Mouse (Mus musculus) CH12.LX (cell line): ENCODE measurements around the gene Tapbpl.

Source experiments
- CHD2 ChIP-seq: IDR thresholded peaks from 2 replicates; pipeline ENCODE4 v1.6.1; 2011; ENCODE audit warnings: low read length, improper control_type of control experiment
- CTCF ChIP-seq, 2 experiments: IDR thresholded peaks in 1 of 2; conservative IDR thresholded peaks in 1 of 2; 2 replicates each; pipeline ENCODE4 v1.5.1; 2011 to 2012; ENCODE audit warnings: low read depth in 2 of 2, low read length in 2 of 2, improper control_type of control experiment in 1 of 2, inconsistent platforms in 1 of 2, mild to moderate bottlenecking in 1 of 2, moderate library complexity in 1 of 2
- KAT2A ChIP-seq: IDR thresholded peaks from 2 replicates; pipeline ENCODE4 v1.6.1; 2012; ENCODE audit warnings: low read length, improper control_type of control experiment, inconsistent platforms; ENCODE audit not compliant: insufficient replicate concordance
- MYC ChIP-seq: IDR thresholded peaks from 2 replicates; pipeline ENCODE4 v1.6.1; 2011; ENCODE audit warnings: low read depth, mild to moderate bottlenecking, improper control_type of control experiment, low read length
- POLR2A ChIP-seq: IDR thresholded peaks from 2 replicates; pipeline ENCODE4 v1.6.1; 2011; ENCODE audit warnings: low read depth, mild to moderate bottlenecking, improper control_type of control experiment, low read length
- RCOR1 ChIP-seq: conservative IDR thresholded peaks from 2 replicates; pipeline ENCODE4 v1.6.1; 2012; ENCODE audit warnings: low read depth, mild to moderate bottlenecking, inconsistent platforms, low read length, improper control_type of control experiment
- SIN3A ChIP-seq: IDR thresholded peaks from 2 replicates; pipeline ENCODE4 v1.6.1; 2012; ENCODE audit warnings: low read length, improper control_type of control experiment, inconsistent platforms
- SMC3 ChIP-seq: IDR thresholded peaks from 2 replicates; pipeline ENCODE4 v1.6.1; 2011; ENCODE audit warnings: low read depth, low read length, improper control_type of control experiment
- TCF12 ChIP-seq: IDR thresholded peaks from 2 replicates; pipeline ENCODE4 v1.6.1; 2014; ENCODE audit warnings: low read depth, mild to moderate bottlenecking, inconsistent platforms, low read length, improper control_type of control experiment
- USF1 ChIP-seq: IDR thresholded peaks from 2 replicates; pipeline ENCODE4 v1.6.1; 2014; ENCODE audit warnings: low read depth, mild to moderate bottlenecking, inconsistent platforms, low read length, improper control_type of control experiment
- ZC3H11A ChIP-seq: IDR thresholded peaks from 2 replicates; pipeline ENCODE4 v1.6.1; 2012; ENCODE audit warnings: low read depth, mild to moderate bottlenecking, inconsistent platforms, low read length, improper control_type of control experiment

GRCm38 (mm10) chr6:125240617-125241016, 9.0 kb upstream of the Tapbpl start:
- TF ChIP-seq CHD2 = no peak
- no peak for TF ChIP-seq RCOR1
- no peak for TF ChIP-seq ZC3H11A
- no peak for TF ChIP-seq POLR2A
- no peak for TF ChIP-seq TCF12
- TF ChIP-seq CTCF (conservative IDR thresholded peaks at IDR 0.05 in 1 of 2, IDR thresholded peaks at IDR 0.05 in 1 of 2; ENCODE audit: low read depth in 2 of 2, low read length in 2 of 2) = no peak
- no peak for TF ChIP-seq KAT2A
- no peak for TF ChIP-seq USF1
- no peak for TF ChIP-seq SIN3A
- TF ChIP-seq SMC3 = no peak
- TF ChIP-seq MYC = no peak
